Mouse (Mus musculus) lung, postnatal 0 days (tissue): Measurements from ENCODE around the gene Dapk2.

Experiments
- CTCF ChIP-seq: IDR thresholded peaks from 2 replicates; pipeline ENCODE4 v1.5.1; 2016; ENCODE audit warnings: antibody characterized with exemption, mild to moderate bottlenecking
- EP300 ChIP-seq: IDR thresholded peaks from 2 replicates; pipeline ENCODE4 v1.6.1; 2016; ENCODE audit warnings: antibody characterized with exemption, mild to moderate bottlenecking, control low read depth

DNA sequence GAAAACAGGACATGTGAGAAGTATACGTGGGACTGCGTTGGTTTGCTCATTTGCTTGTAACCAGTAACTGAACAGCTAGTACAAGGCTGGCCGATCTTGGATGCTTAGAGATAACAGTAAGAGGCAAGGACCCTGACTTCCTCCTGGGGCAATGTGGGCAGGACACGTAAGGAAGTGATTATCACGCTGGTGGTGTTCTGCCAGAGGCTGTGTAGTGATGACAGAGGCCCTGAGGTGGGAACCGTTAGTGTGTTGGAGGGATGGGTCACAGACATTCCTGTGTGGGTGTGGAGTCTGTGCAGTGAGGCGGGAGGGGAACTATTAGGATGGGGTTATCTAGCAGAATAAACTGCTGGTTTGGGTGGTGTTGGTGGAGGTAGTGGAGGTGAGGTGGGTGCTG, 81.2 kb downstream of the Dapk2 start:
- no peak for TF ChIP-seq CTCF
- no peak for TF ChIP-seq EP300
